Mouse (Mus musculus) urinary bladder, postnatal 36 days (tissue): ENCODE measurements at regions not wholly inside any gene's neighbourhood (a gene's known extent, or its start where the extent isn't known, plus 50 kb on each side); places are given as distances from the start of the nearest gene placed in this dataset.

Experiments used
- DNase-seq, 2 experiments: peaks; one replicate each; pipeline ENCODE4 v3.0.0; 2022; ENCODE audit warnings: low spot score in 2 of 2, mixed read lengths in 1 of 2

- DNase-seq = no peak
Measured at GRCm38 (mm10) chr12:71570116-71570515, 260.4 kb downstream of the Dact1 start.

GRCm38 (mm10) chr12:71572833-71573446, 257.9 kb upstream of the Daam1 start:
- no peak for DNase-seq

GRCm38 (mm10) chr12:71573456-71573855, 257.4 kb upstream of the Daam1 start:
- DNase-seq = no peak

GRCm38 (mm10) chr12:71574685-71575084, 256.2 kb upstream of the Daam1 start:
- DNase-seq = no peak

GRCm38 (mm10) chr12:71577349-71577748, 253.5 kb upstream of the Daam1 start:
- DNase-seq = peak; percentile 42 to 59

GRCm38 (mm10) chr12:71578006-71578405, 252.9 kb upstream of the Daam1 start:
- no peak for DNase-seq

- no peak for DNase-seq
Measured at GRCm38 (mm10) chr12:71578912-71579311, 252.0 kb upstream of the Daam1 start.

GRCm38 (mm10) chr12:71580532-71581290, 250.2 kb upstream of the Daam1 start:
- DNase-seq = peak in 1 of 2 experiments; percentile 32

- DNase-seq = no peak
Measured at GRCm38 (mm10) chr12:71584618-71585017, 246.3 kb upstream of the Daam1 start.

GRCm38 (mm10) chr12:71598641-71599040, 232.2 kb upstream of the Daam1 start:
- DNase-seq = no peak

- DNase-seq = no peak
Measured at GRCm38 (mm10) chr12:71601091-71601690, 229.7 kb upstream of the Daam1 start.

GRCm38 (mm10) chr12:71603136-71603535, 227.7 kb upstream of the Daam1 start:
- DNase-seq = no peak

- DNase-seq = no peak
Measured at GRCm38 (mm10) chr12:71606366-71606765, 224.5 kb upstream of the Daam1 start.

- DNase-seq = no peak
Measured at GRCm38 (mm10) chr12:71607966-71608365, 222.9 kb upstream of the Daam1 start.

- peak; percentile 33 to 55 for DNase-seq
Measured at GRCm38 (mm10) chr12:71613326-71613725, 217.6 kb upstream of the Daam1 start.

GRCm38 (mm10) chr12:71614945-71615344, 215.9 kb upstream of the Daam1 start:
- DNase-seq = no peak

- DNase-seq = no peak
Measured at GRCm38 (mm10) chr12:71615383-71615782, 215.5 kb upstream of the Daam1 start.

- no peak for DNase-seq
Measured at GRCm38 (mm10) chr12:71616121-71616520, 214.8 kb upstream of the Daam1 start.

- DNase-seq = peak in 1 of 2 experiments; percentile 27
Measured at GRCm38 (mm10) chr12:71618466-71618865, 212.4 kb upstream of the Daam1 start.

GRCm38 (mm10) chr12:71618956-71619355, 211.9 kb upstream of the Daam1 start:
- no peak for DNase-seq

GRCm38 (mm10) chr12:71619561-71619960, 211.3 kb upstream of the Daam1 start:
- no peak for DNase-seq

- DNase-seq = no peak
Measured at GRCm38 (mm10) chr12:71621542-71621941, 209.3 kb upstream of the Daam1 start.

GRCm38 (mm10) chr12:71622761-71623160, 208.1 kb upstream of the Daam1 start:
- no peak for DNase-seq
